Mouse (Mus musculus) stomach, embryonic 14.5 days (tissue): ENCODE measurements around the gene Pitpnm3. TPM values are rescaled to one million over a fixed set of nuclear protein-coding genes. Genes with fewer than 3 reads are reported as not detected.
A peak's percentile ranks its signal among the peaks of the same experiment; 100 is the strongest.

ENCODE experiments used
- ATAC-seq: fragments of 200-750 bp; cut with Nextera tagmentation; 2 replicates; pipeline ENCODE4 v1.8.0; 2017; ENCODE audit warnings: low read depth, moderate TSS enrichment; ENCODE audit not compliant: insufficient number of reproducible peaks, insufficient read depth, low FRiP score
- H3K27ac ChIP-seq: fragments of 300-500 bp; sonication (generic); 2 replicates; pipeline ENCODE4 v1.5.1; 2014; ENCODE audit warnings: mild to moderate bottlenecking, low read length, moderate library complexity, mixed read lengths
- H3K27me3 ChIP-seq: fragments of 300-500 bp; sonication (generic); 2 replicates; pipeline ENCODE4 v1.6.1; 2014; ENCODE audit warnings: low read length, control low read depth, mixed read lengths; ENCODE audit not compliant: control insufficient read depth, insufficient read depth
- H3K36me3 ChIP-seq: fragments of 300-500 bp; sonication (generic); 2 replicates; pipeline ENCODE4 v1.6.1; 2014; ENCODE audit warnings: mild to moderate bottlenecking, control low read depth, low read length, moderate library complexity, mixed read lengths; ENCODE audit not compliant: control insufficient read depth, insufficient read depth
- H3K4me1 ChIP-seq: fragments of 300-500 bp; sonication (generic); 2 replicates; pipeline ENCODE4 v1.6.1; 2014; ENCODE audit warnings: low read length, control low read depth, mixed read lengths; ENCODE audit not compliant: control insufficient read depth, insufficient read depth
- H3K4me2 ChIP-seq: fragments of 300-500 bp; sonication (generic); replicated peaks from 2 replicates; pipeline ENCODE4 v1.6.1; 2014; ENCODE audit warnings: low read depth, low read length, control low read depth
- H3K4me3 ChIP-seq: fragments of 300-500 bp; sonication (generic); 2 replicates; pipeline ENCODE4 v1.5.1; 2014; ENCODE audit warnings: low read depth, low read length, control low read depth
- H3K9ac ChIP-seq: fragments of 300-500 bp; sonication (generic); replicated peaks from 2 replicates; pipeline ENCODE4 v1.6.1; 2014; ENCODE audit warnings: low read depth, mild to moderate bottlenecking, control low read depth, low read length, moderate library complexity, mixed read lengths
- H3K9me3 ChIP-seq: fragments of 300-500 bp; sonication (generic); 2 replicates; pipeline ENCODE4 v1.6.1; 2016; ENCODE audit warnings: low read depth, low read length, control low read depth; ENCODE audit not compliant: control insufficient read depth
- WGBS: fragments of 180-500 bp; shearing (Covaris S2); extraction: QIAGEN DNeasy Blood & Tissue Kit; methylation state at CpG from one replicate; pipeline ENCODE4 v1.1.7; 2014; 5-methylcytosine and 5-hydroxymethylcytosine counted together
- polyA plus RNA-seq: library from polyadenylated mRNA; unstranded; fragments of >200 nt; fragmentation: Nextera tagmentation; extraction: Ambion mirVana; gene quantifications from 2 replicates; pipeline ENCODE4 v1.2.1, GENCODE M21; 2014

The Pitpnm3 gene
- polyA plus RNA-seq, 1 experiment from 2014 or later = 0.52 TPM

GRCm38 (mm10) chr11:72147910-72148309 lies 12.3 kb upstream of the Pitpnm3 start:
- Histone ChIP-seq H3K27me3 (no peaks in the 10 kb centered on the region), H3K9me3 (no peaks in the 10 kb centered on the region), H3K36me3 (no peaks in the 10 kb centered on the region), H3K4me1 (no peaks in the 10 kb centered on the region), H3K4me2 (no peak overlapping the region), H3K27ac (no peak overlapping the region), H3K9ac (no peak overlapping the region), H3K4me3 (no peak overlapping the region)
- no peak for ATAC-seq
- WGBS = 50% methylated on average over 3 of the region's 3 CpGs

- Histone ChIP-seq H3K4me1 (no peaks in the 10 kb centered on the region), H3K9ac (no peak overlapping the region), H3K9me3 (no peaks in the 10 kb centered on the region), H3K36me3 (no peaks in the 10 kb centered on the region), H3K27me3 (no peaks in the 10 kb centered on the region), H3K4me2 (no peak overlapping the region), H3K27ac (no peak overlapping the region), H3K4me3 (no peak overlapping the region)
- 96% methylated on average over 1 of the region's 1 CpGs for WGBS
- ATAC-seq = no peak
These were observed 10.3 kb upstream of the Pitpnm3 start for GRCm38 (mm10) chr11:72145877-72146248.

GRCm38 (mm10) chr11:72145182-72145876 lies 9.8 kb upstream of the Pitpnm3 start:
- no peaks in the 10 kb centered on the region for H3K27me3 ChIP-seq
- 15% methylated on average over 2 of the region's 2 CpGs for WGBS

GRCm38 (mm10) chr11:72142889-72143288 lies 7.3 kb upstream of the Pitpnm3 start:
- WGBS = 55% methylated on average over 10 of the region's 10 CpGs
- ATAC-seq = no peak

More at GRCm38 (mm10) chr11:72145182-72145876, 9.8 kb upstream of the Pitpnm3 start:
- ATAC-seq = no peak
- H3K9me3 ChIP-seq = no peaks in the 10 kb centered on the region
- H3K4me1 ChIP-seq = no peaks in the 10 kb centered on the region
- H3K9ac ChIP-seq = no peak overlapping the region
- H3K4me2 ChIP-seq = no peak overlapping the region
- no peaks in the 10 kb centered on the region for H3K36me3 ChIP-seq
- H3K27ac ChIP-seq = no peak overlapping the region
- H3K4me3 ChIP-seq = no peak overlapping the region

GRCm38 (mm10) chr11:72140198-72140597 lies 4.6 kb upstream of the Pitpnm3 start:
- no peak for ATAC-seq

More at GRCm38 (mm10) chr11:72142889-72143288, 7.3 kb upstream of the Pitpnm3 start:
- H3K9me3 ChIP-seq = no peaks in the 10 kb centered on the region
- H3K4me1 ChIP-seq = no peaks in the 10 kb centered on the region
- H3K27ac ChIP-seq = no peak overlapping the region
- H3K9ac ChIP-seq = no peak overlapping the region
- no peaks in the 10 kb centered on the region for H3K36me3 ChIP-seq
- no peak overlapping the region for H3K4me2 ChIP-seq
- no peaks in the 10 kb centered on the region for H3K27me3 ChIP-seq
- no peak overlapping the region for H3K4me3 ChIP-seq

GRCm38 (mm10) chr11:72136231-72136982 lies 829 bp upstream of the Pitpnm3 start:
- ATAC-seq = peak; percentile 34; the same call in 1 of the 2 replicates
- Histone ChIP-seq H3K27ac (no peak overlapping the region), H3K4me2 (peak overlapping the region; percentile 99), H3K4me3 (peak overlapping the region; percentile 46; the same call in 1 of the 2 replicates), H3K4me1 (peaks cover 17% of the 10 kb centered on the region), H3K9me3 (no peaks in the 10 kb centered on the region), H3K27me3 (peaks cover 14% of the 10 kb centered on the region; the same call in 1 of the 2 replicates), H3K9ac (no peak overlapping the region), H3K36me3 (no peaks in the 10 kb centered on the region)
- 37% methylated on average over 11 of the region's 11 CpGs for WGBS

More at GRCm38 (mm10) chr11:72140198-72140597, 4.6 kb upstream of the Pitpnm3 start:
- H3K4me2 ChIP-seq = no peak overlapping the region
- H3K4me3 ChIP-seq = no peak overlapping the region
- H3K9ac ChIP-seq = no peak overlapping the region
- H3K4me1 ChIP-seq = peaks cover 2% of the 10 kb centered on the region; the same call in 1 of the 2 replicates
- H3K27me3 ChIP-seq = no peaks in the 10 kb centered on the region
- no peak overlapping the region for H3K27ac ChIP-seq
- H3K9me3 ChIP-seq = no peaks in the 10 kb centered on the region
- WGBS = 25% methylated on average over 6 of the region's 6 CpGs
- no peaks in the 10 kb centered on the region for H3K36me3 ChIP-seq

- H3K9me3 ChIP-seq = no peaks in the 10 kb centered on the region
- peak overlapping the region; percentile 46; the same call in 1 of the 2 replicates for H3K9ac ChIP-seq
- H3K4me3 ChIP-seq = peak overlapping the region; percentile 46
- no peak for ATAC-seq
- H3K27me3 ChIP-seq = peaks cover 14% of the 10 kb centered on the region; the same call in 1 of the 2 replicates
- no peak overlapping the region for H3K27ac ChIP-seq
- H3K4me2 ChIP-seq = peak overlapping the region; percentile 99
- H3K4me1 ChIP-seq = peaks cover 21% of the 10 kb centered on the region
- no peaks in the 10 kb centered on the region for H3K36me3 ChIP-seq
- WGBS = 17% methylated on average over 24 of the region's 24 CpGs
These were observed 819 bp downstream of the Pitpnm3 start for GRCm38 (mm10) chr11:72134536-72135382.

GRCm38 (mm10) chr11:72133075-72133474 lies 2.5 kb downstream of the Pitpnm3 start:
- Histone ChIP-seq H3K4me2 (no peak overlapping the region), H3K9ac (no peak overlapping the region), H3K36me3 (no peaks in the 10 kb centered on the region), H3K4me3 (no peak overlapping the region), H3K27me3 (peaks cover 14% of the 10 kb centered on the region; the same call in 1 of the 2 replicates), H3K4me1 (peaks cover 23% of the 10 kb centered on the region), H3K27ac (no peak overlapping the region), H3K9me3 (no peaks in the 10 kb centered on the region)
- WGBS = 74% methylated on average over 10 of the region's 10 CpGs
- no peak for ATAC-seq
